In genomic region chr11:100524987-100525630, GRCm38 (mm10) we compare ENCODE assay signal across 8 mouse cellular contexts. TPM values are rescaled to one million over a fixed set of nuclear protein-coding genes. Genes with fewer than 3 reads are reported as not detected.
DNase-seq lines count a peak whose midpoint lies in the region; ATAC-seq and TF ChIP-seq lines count a peak whose summit lies in the region.

No protein-coding gene starts in this region.

- peak overlapping the region; percentile 78 for H3K4me3 ChIP-seq in hindbrain, embryonic 13.5 days
- H3K4me3 ChIP-seq in lung, embryonic 16.5 days (ENCODE audit: low read length): peak overlapping the region; percentile 73
- no peak overlapping the region for H3K4me3 ChIP-seq in stomach, postnatal 0 days (ENCODE audit: low read depth, low read length)

- H3K9me3 ChIP-seq in hindbrain, embryonic 13.5 days: no peaks in the 10 kb centered on the region
- H3K9me3 ChIP-seq in lung, embryonic 16.5 days (ENCODE audit: control insufficient read depth, low read length): no peaks in the 10 kb centered on the region
- no peaks in the 10 kb centered on the region for H3K9me3 ChIP-seq in stomach, postnatal 0 days (ENCODE audit: control insufficient read depth, low read length)

- TF ChIP-seq EP300 in stomach, postnatal 0 days (optimal IDR thresholded peaks at IDR 0.05): no peak

- H3K4me1 ChIP-seq in hindbrain, embryonic 13.5 days (replicated peaks): peaks cover 51% of the 10 kb centered on the region
- H3K4me1 ChIP-seq in lung, embryonic 16.5 days (replicated peaks; ENCODE audit: control insufficient read depth, insufficient read depth, low read length): peaks cover 28% of the 10 kb centered on the region
- H3K4me1 ChIP-seq in stomach, postnatal 0 days (replicated peaks; ENCODE audit: control insufficient read depth, insufficient read depth): peaks cover 14% of the 10 kb centered on the region

- TF ChIP-seq CTCF in stomach, postnatal 0 days (IDR thresholded peaks at IDR 0.05; ENCODE audit: low read depth): no peak

- no peak overlapping the region for H3K27ac ChIP-seq in hindbrain, embryonic 13.5 days
- H3K27ac ChIP-seq in lung, embryonic 16.5 days (ENCODE audit: low read length): peak overlapping the region; percentile 30
- 0 out of 2 replicates have a peak overlapping the region, but pooled peaks have one; percentile 24 for H3K27ac ChIP-seq in stomach, postnatal 0 days (replicated peaks)

- ATAC-seq in hindbrain, embryonic 13.5 days (ENCODE audit: low FRiP score): no peak
- ATAC-seq in lung, embryonic 16.5 days (ENCODE audit: low read depth): no peak
- ATAC-seq in stomach, postnatal 0 days (ENCODE audit: low FRiP score, low TSS enrichment): no peak

- peak overlapping the region; percentile 94 for H3K9ac ChIP-seq in hindbrain, embryonic 13.5 days
- no peak overlapping the region for H3K9ac ChIP-seq in lung, embryonic 16.5 days (ENCODE audit: low read length)
- peak overlapping the region; percentile 35 for H3K9ac ChIP-seq in stomach, postnatal 0 days (ENCODE audit: low read length)

- peaks cover 37% of the 10 kb centered on the region for H3K36me3 ChIP-seq in hindbrain, embryonic 13.5 days
- H3K36me3 ChIP-seq in lung, embryonic 16.5 days (ENCODE audit: control insufficient read depth, insufficient read depth, low read length): peaks cover 22% of the 10 kb centered on the region
- peaks cover 22% of the 10 kb centered on the region for H3K36me3 ChIP-seq in stomach, postnatal 0 days (ENCODE audit: control insufficient read depth, insufficient read depth, low read length)

- 42% methylated on average over 11 of the region's 11 CpGs for WGBS in hindbrain, embryonic 13.5 days
- whole genome bisulfite sequencing in lung, embryonic 16.5 days: 28% methylated on average over 11 of the region's 11 CpGs
- WGBS in stomach, postnatal 0 days: 37% methylated on average over 11 of the region's 11 CpGs

- no peaks in the 10 kb centered on the region for H3K27me3 ChIP-seq in hindbrain, embryonic 13.5 days
- no peaks in the 10 kb centered on the region for H3K27me3 ChIP-seq in lung, embryonic 16.5 days (ENCODE audit: control insufficient read depth, insufficient read depth, low read depth, low read length)
- H3K27me3 ChIP-seq in stomach, postnatal 0 days (ENCODE audit: control insufficient read depth, insufficient read depth, low read length): no peaks in the 10 kb centered on the region

- DNase-seq in urinary bladder, adult 18-20 months (ENCODE audit: low spot score in 2 of 2): peak; percentile 26 to 27
- DNase-seq in urinary bladder, postnatal 10 days (ENCODE audit: low spot score): no peak
- DNase-seq in stomach, postnatal 0 days (ENCODE audit: low spot score): no peak
- no peak for DNase-seq in frontal cortex, postnatal 14 days (ENCODE audit: low spot score in 2 of 2)
- no peak for DNase-seq in embryo, embryonic 10 days (ENCODE audit: low spot score)
- no peak for DNase-seq in thymus, adult 18-20 months

- peak overlapping the region; percentile 90 for H3K4me2 ChIP-seq in hindbrain, embryonic 13.5 days
- H3K4me2 ChIP-seq in lung, embryonic 16.5 days (ENCODE audit: low read depth, low read length): peak overlapping the region; percentile 90
- peak overlapping the region; percentile 82 for H3K4me2 ChIP-seq in stomach, postnatal 0 days (replicated peaks; ENCODE audit: low read depth)

RNA-seq across cellular contexts. Expression of gene Acly, which starts 2.7 kb away (rescaled TPM):
- polyA plus RNA-seq in hindbrain, embryonic 13.5 days (2015; fragmentation: Nextera tagmentation; extraction: Ambion mirVana): 255 and 257 TPM in 2 replicates
- polyA plus RNA-seq in lung, embryonic 16.5 days (2015; fragmentation: Nextera tagmentation; extraction: Ambion mirVana): 150 and 155 TPM in 2 replicates
- polyA plus RNA-seq in stomach, postnatal 0 days (2015; fragmentation: Nextera tagmentation; extraction: Ambion mirVana): 70.3 and 70.6 TPM in 2 replicates

RNA-seq across cellular contexts. Expression of gene Ttc25, which starts 20.3 kb away (rescaled TPM):
- 2.0 and 2.8 TPM in 2 replicates for polyA plus RNA-seq in hindbrain, embryonic 13.5 days (2015; fragmentation: Nextera tagmentation; extraction: Ambion mirVana)
- polyA plus RNA-seq in lung, embryonic 16.5 days (2015; fragmentation: Nextera tagmentation; extraction: Ambion mirVana): 4.0 and 4.5 TPM in 2 replicates
- 0.17 and 0.33 TPM in 2 replicates for polyA plus RNA-seq in stomach, postnatal 0 days (2015; fragmentation: Nextera tagmentation; extraction: Ambion mirVana)

RNA-seq across cellular contexts. Expression of gene Cnp, which starts 49.6 kb away (rescaled TPM):
- polyA plus RNA-seq in hindbrain, embryonic 13.5 days (2015; fragmentation: Nextera tagmentation; extraction: Ambion mirVana): 34.5 and 37.0 TPM in 2 replicates
- polyA plus RNA-seq in lung, embryonic 16.5 days (2015; fragmentation: Nextera tagmentation; extraction: Ambion mirVana): 35.2 and 35.5 TPM in 2 replicates
- 23.5 and 25.7 TPM in 2 replicates for polyA plus RNA-seq in stomach, postnatal 0 days (2015; fragmentation: Nextera tagmentation; extraction: Ambion mirVana)

RNA-seq across cellular contexts. Expression of gene Klhl11, which starts 52.6 kb away (rescaled TPM):
- 11.0 and 12.2 TPM in 2 replicates for polyA plus RNA-seq in hindbrain, embryonic 13.5 days (2015; fragmentation: Nextera tagmentation; extraction: Ambion mirVana)
- polyA plus RNA-seq in lung, embryonic 16.5 days (2015; fragmentation: Nextera tagmentation; extraction: Ambion mirVana): 8.3 and 8.4 TPM in 2 replicates
- 2.6 and 3.3 TPM in 2 replicates for polyA plus RNA-seq in stomach, postnatal 0 days (2015; fragmentation: Nextera tagmentation; extraction: Ambion mirVana)

Comparison
In these comparisons a context has a peak if more than half of its experiments do, and no peak if none do; other contexts are left out.
1. DNase-seq: peak in urinary bladder, adult 18-20 months (2 of 2); none in urinary bladder, postnatal 10 days (single experiment), stomach, postnatal 0 days (single experiment), frontal cortex, postnatal 14 days (0 of 2), embryo, embryonic 10 days (single experiment) and thymus, adult 18-20 months (0 of 2).
2. Peak in every context shown above with its lines, with median percentiles within 50 percentile points of each other: H3K4me2 ChIP-seq.